Mouse (Mus musculus): ENCODE results near the gene Apof.

DNA sequence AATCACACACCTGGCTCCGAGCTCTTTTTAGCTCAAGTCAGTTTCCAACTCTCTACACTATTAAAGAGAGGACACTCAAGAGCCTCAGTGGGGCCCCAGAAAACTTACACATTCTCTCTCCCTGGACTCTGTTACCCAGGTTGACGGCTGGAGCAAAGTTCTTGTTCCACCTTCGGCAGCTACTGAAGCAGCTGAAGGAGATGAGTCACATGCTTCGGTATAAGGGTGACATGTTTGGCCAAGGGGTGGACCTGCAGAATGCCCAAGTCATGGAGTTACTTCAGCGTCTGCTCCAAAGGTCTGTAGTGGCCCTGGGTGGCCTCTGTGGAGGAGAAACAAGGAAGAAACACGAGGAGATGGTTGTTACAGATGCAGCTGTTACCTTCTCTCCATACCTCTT lies 12.5 kb downstream of the Apof start:
- TF ChIP-seq CTCF (IDR thresholded peaks at IDR 0.05; ENCODE audit: control insufficient read depth, insufficient read depth, insufficient replicate concordance, low read depth, low read length) (no peak), POLR2A (IDR thresholded peaks at IDR 0.05; ENCODE audit: control insufficient read depth, low read depth, low read length) (no peak)
